7 mouse cellular contexts compared by ENCODE assay signal in genomic region chr17:5770265-5771249, GRCm38 (mm10).
DNase-seq lines count a peak whose midpoint lies in the region; ATAC-seq lines count a peak whose summit lies in the region.

No protein-coding gene starts in this region.

- no peaks in the 10 kb centered on the region for H3K27me3 ChIP-seq in embryonic facial prominence, embryonic 13.5 days
- no peaks in the 10 kb centered on the region for H3K27me3 ChIP-seq in heart, embryonic 14.5 days (ENCODE audit: control insufficient read depth, insufficient read depth, low read length)
- no peaks in the 10 kb centered on the region for H3K27me3 ChIP-seq in kidney, embryonic 16.5 days (ENCODE audit: insufficient read depth, low read length)
- no peaks in the 10 kb centered on the region for H3K27me3 ChIP-seq in lung, embryonic 16.5 days (ENCODE audit: control insufficient read depth, insufficient read depth, low read depth, low read length)

- H3K27ac ChIP-seq in embryonic facial prominence, embryonic 13.5 days: peak overlapping the region; percentile 93
- H3K27ac ChIP-seq in heart, embryonic 14.5 days (replicated peaks in 1 of 2; ENCODE audit: control insufficient read depth in 1 of 2, insufficient read depth in 1 of 2, low read depth in 2 of 2, low read length in 2 of 2): peak overlapping the region; percentile 91 to 93
- peak overlapping the region; percentile 90 for H3K27ac ChIP-seq in kidney, embryonic 16.5 days (ENCODE audit: low read length)
- peak overlapping the region; percentile 95 for H3K27ac ChIP-seq in lung, embryonic 16.5 days (ENCODE audit: low read length)

- peak overlapping the region; percentile 36 for H3K4me3 ChIP-seq in embryonic facial prominence, embryonic 13.5 days
- H3K4me3 ChIP-seq in heart, embryonic 14.5 days (ENCODE audit: control insufficient read depth in 1 of 2, insufficient read depth in 1 of 2, low read depth in 1 of 2, low read length in 2 of 2): peak overlapping the region; percentile 47 to 54
- peak overlapping the region; percentile 38 for H3K4me3 ChIP-seq in kidney, embryonic 16.5 days (ENCODE audit: low read length)
- peak overlapping the region; percentile 39 for H3K4me3 ChIP-seq in lung, embryonic 16.5 days (ENCODE audit: low read length)

- H3K36me3 ChIP-seq in embryonic facial prominence, embryonic 13.5 days: no peaks in the 10 kb centered on the region
- H3K36me3 ChIP-seq in heart, embryonic 14.5 days (ENCODE audit: control insufficient read depth, insufficient read depth, low read length): no peaks in the 10 kb centered on the region
- no peaks in the 10 kb centered on the region for H3K36me3 ChIP-seq in kidney, embryonic 16.5 days (ENCODE audit: insufficient read depth, low read length)
- H3K36me3 ChIP-seq in lung, embryonic 16.5 days (ENCODE audit: control insufficient read depth, insufficient read depth, low read length): no peaks in the 10 kb centered on the region

- WGBS in embryonic facial prominence, embryonic 13.5 days: 6% methylated on average over 22 of the region's 22 CpGs
- 8% methylated on average over 22 of the region's 22 CpGs for WGBS in heart, embryonic 14.5 days
- WGBS in kidney, embryonic 16.5 days: 8% methylated on average over 22 of the region's 22 CpGs
- WGBS in lung, embryonic 16.5 days: 7% methylated on average over 22 of the region's 22 CpGs

- H3K9me3 ChIP-seq in embryonic facial prominence, embryonic 13.5 days: no peaks in the 10 kb centered on the region
- H3K9me3 ChIP-seq in heart, embryonic 14.5 days (ENCODE audit: control insufficient read depth, low read length): no peaks in the 10 kb centered on the region
- H3K9me3 ChIP-seq in kidney, embryonic 16.5 days (ENCODE audit: low read length): peaks cover 8% of the 10 kb centered on the region; the same call in 1 of the 2 replicates
- H3K9me3 ChIP-seq in lung, embryonic 16.5 days (ENCODE audit: control insufficient read depth, low read length): peaks cover 3% of the 10 kb centered on the region; the same call in 1 of the 2 replicates

- peak; percentile 93 for ATAC-seq in embryonic facial prominence, embryonic 13.5 days (ENCODE audit: insufficient number of reproducible peaks, insufficient read depth, low FRiP score, low TSS enrichment, low read depth)
- peak; percentile 85 for ATAC-seq in heart, embryonic 14.5 days (ENCODE audit: insufficient number of reproducible peaks, insufficient read depth, low FRiP score, low read depth)
- ATAC-seq in kidney, embryonic 16.5 days (ENCODE audit: low FRiP score, low TSS enrichment): peak; percentile 95
- peak; percentile 96 for ATAC-seq in lung, embryonic 16.5 days (ENCODE audit: low read depth)

- H3K4me2 ChIP-seq in embryonic facial prominence, embryonic 13.5 days: peak overlapping the region; percentile 65
- peak overlapping the region; percentile 79 for H3K4me2 ChIP-seq in heart, embryonic 14.5 days (ENCODE audit: low read length)
- peak overlapping the region; percentile 58 for H3K4me2 ChIP-seq in kidney, embryonic 16.5 days (replicated peaks; ENCODE audit: low read depth, low read length)
- H3K4me2 ChIP-seq in lung, embryonic 16.5 days (ENCODE audit: low read depth, low read length): peak overlapping the region; percentile 71

- peaks cover 22% of the 10 kb centered on the region for H3K4me1 ChIP-seq in embryonic facial prominence, embryonic 13.5 days
- peaks cover 16 to 17% of the 10 kb centered on the region in 2 experiments for H3K4me1 ChIP-seq in heart, embryonic 14.5 days (ENCODE audit: control insufficient read depth in 2 of 2, insufficient read depth in 2 of 2, low read length in 2 of 2)
- peaks cover 24% of the 10 kb centered on the region for H3K4me1 ChIP-seq in kidney, embryonic 16.5 days (ENCODE audit: insufficient read depth, low read length)
- peaks cover 9% of the 10 kb centered on the region for H3K4me1 ChIP-seq in lung, embryonic 16.5 days (replicated peaks; ENCODE audit: control insufficient read depth, insufficient read depth, low read length)

- H3K9ac ChIP-seq in embryonic facial prominence, embryonic 13.5 days: peak overlapping the region; percentile 59
- H3K9ac ChIP-seq in heart, embryonic 14.5 days (ENCODE audit: low read length): peak overlapping the region; percentile 74
- peak overlapping the region; percentile 62 for H3K9ac ChIP-seq in kidney, embryonic 16.5 days (replicated peaks; ENCODE audit: low read length)
- H3K9ac ChIP-seq in lung, embryonic 16.5 days (ENCODE audit: low read length): peak overlapping the region; percentile 53

- peak; percentile 44 to 72 for DNase-seq in adrenal gland, postnatal 36 days
- peak; percentile 50 for DNase-seq in ovary, postnatal 14 days (ENCODE audit: low spot score)
- no peak for DNase-seq in MN1 (ENCODE audit: low spot score)
